Mouse (Mus musculus) T-helper 1 cell (primary cell): ENCODE results near the gene Znhit1.
"Not testable (repeated sequence)": the region's sequence is repeated elsewhere in the genome, so short reads cannot be mapped to it uniquely, and the experiment has no call there.

ENCODE experiments used
- in situ Hi-C: fragments of 300-600 bp; cut with MboI, MseI; formaldehyde crosslinking; loops from one replicate; pipeline ENCODE4 v1.15.1; 2025; ENCODE audit warnings: high pct_unique_total_duplicates

Znhit1 gene

GRCm38 (mm10) chr5:136953015-136953414 lies 34.8 kb downstream of the Znhit1 start, which contains the start of gene Fis1:
TSS of gene Fis1 (plus strand) at chr5:136953275.
- in situ Hi-C loops = no loop called here

DNA sequence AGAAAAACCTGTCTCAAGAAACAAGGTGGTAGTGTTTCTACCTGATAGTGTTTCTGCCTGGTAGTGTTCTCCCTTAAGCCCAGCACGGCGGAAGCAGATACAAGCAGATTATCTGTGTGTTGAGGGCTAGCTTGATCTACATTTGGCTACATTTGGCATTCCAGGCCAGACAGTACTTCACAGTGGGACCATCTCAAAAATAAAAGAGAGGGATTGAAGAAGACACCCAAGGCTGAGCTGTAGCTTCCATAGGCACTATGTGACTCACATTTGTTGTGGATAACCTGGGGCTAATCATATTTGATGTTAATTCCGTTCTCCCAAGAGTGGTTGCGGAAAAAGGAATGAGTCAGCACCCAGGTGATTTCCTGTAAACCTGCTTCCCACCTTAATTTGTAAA lies 35.7 kb downstream of the Znhit1 start:
- in situ Hi-C loops = no loop called here

GRCm38 (mm10) chr5:136950521-136950920 lies 37.3 kb downstream of the Znhit1 start:
- in situ Hi-C loops = no loop called here

GRCm38 (mm10) chr5:136949551-136950336 lies 38.1 kb downstream of the Znhit1 start:
- in situ Hi-C loops = not testable (repeated sequence)

DNA sequence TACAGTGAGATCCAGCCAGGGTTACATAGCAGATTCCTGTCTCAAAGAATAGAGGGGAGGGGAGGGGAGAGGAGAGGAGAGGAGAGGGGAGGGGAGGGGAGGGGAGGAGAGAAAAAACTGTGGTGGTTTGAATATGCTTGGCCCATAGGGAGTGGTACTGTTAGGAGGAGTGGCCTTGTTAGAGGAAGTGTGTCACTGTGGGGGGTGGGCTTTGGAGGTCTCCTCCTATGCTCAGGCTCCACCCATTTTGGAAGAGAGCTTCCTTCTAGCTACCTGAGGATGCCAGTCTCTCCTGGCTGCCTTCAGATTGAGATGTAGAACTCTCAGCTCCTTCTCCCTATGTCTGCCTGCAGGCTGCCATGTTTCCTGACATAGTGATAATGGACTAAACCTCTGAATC lies 39.9 kb downstream of the Znhit1 start:
- in situ Hi-C loops = no loop called here

DNA sequence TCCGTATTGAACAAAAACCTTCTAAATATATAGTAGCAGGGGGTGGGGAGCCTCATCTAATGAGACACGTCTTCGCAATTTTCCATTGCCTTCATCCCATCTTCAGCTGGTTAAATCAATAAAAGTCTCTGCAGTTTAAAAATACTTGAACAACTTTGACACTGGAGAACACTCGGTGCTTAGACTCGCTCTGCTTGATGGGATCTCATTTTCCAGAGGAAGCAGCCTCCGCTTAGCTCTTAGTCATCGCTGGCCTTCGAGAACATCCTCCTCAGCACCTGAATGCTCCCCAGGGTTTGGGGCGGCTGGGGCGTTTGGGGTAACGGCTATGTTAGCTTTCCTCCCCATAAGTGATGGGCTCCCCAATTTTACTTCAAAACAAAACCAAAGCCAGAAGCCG lies 42.7 kb downstream of the Znhit1 start:
- in situ Hi-C loops = no loop called here

GRCm38 (mm10) chr5:136943382-136943781 lies 44.4 kb downstream of the Znhit1 start:
- in situ Hi-C loops = no loop called here

GRCm38 (mm10) chr5:136942781-136943180 lies 45.0 kb downstream of the Znhit1 start:
- in situ Hi-C loops = no loop called here

DNA sequence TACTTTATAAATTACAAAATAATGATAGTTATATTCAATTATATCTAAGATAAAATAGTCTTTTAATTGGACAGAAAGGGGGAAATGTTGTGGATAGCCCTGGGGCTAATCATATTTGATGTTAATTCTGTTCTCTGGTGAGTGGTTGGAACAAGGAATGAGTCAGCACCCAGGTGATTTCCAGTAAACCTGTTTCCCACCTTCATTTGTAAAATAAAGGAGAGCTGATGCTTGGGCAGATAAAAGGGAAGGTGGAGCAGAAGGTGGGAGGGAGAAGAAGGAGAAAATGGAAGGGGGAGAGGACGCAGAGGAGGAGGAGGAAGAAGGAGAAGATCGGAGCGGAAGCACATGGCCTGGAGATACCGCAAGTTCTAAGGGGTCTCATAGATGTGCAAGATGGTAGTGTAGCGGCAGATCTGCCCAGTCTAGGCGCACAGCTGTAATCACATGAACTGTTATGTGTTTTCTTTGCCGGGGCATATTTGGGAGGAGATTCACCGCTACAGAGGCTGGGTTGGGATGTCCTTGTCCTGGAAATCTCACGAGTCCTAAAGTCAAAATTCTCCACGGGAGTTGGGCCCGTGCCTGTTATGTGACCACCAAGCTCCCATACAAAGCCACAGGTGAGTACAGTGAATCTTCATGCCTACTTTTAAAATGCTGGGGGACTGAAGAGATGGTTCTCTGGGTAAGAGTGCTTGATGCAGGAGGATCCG lies 46.8 kb downstream of the Znhit1 start:
- in situ Hi-C loops = no loop called here

DNA sequence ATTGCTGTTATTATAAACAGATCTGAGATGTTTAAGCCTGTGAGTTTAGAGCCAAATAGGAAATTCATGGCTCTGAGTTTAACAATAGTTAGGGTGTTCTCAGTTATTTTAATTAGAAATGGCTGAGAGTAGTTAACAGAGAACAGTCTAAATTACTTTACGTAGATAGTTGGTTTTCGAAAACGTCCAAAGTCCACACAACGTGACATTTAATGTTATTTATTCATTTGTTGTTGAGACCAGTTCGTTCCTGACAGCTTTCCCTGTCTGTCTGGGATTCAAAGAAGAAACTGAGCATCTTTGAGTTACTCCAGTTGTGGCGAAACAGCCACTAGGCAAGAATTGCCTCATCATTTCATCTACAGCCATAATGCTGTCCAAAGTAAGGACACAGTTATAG lies 47.8 kb downstream of the Znhit1 start:
- in situ Hi-C loops = not testable (repeated sequence)

DNA sequence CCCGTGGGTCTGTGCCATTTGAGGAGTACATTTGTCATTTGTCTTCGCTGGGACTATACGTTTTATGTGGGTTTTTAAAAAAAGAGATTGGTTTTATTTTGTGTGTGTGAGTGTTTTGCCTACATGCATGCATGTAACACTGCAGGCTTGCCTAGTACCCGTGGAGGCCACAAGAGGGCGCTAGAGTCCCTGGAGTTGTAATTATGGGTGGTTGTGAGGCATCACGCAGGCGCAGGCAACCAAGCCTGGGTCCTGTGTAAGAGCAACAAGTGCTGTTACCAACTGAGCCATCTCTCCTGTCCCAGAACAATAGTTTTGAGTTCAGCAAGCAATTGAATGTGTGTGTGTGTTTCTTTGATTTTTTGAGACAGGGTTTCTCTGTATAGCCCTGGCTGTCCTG lies 48.5 kb downstream of the Znhit1 start:
- in situ Hi-C loops = no loop called here

DNA sequence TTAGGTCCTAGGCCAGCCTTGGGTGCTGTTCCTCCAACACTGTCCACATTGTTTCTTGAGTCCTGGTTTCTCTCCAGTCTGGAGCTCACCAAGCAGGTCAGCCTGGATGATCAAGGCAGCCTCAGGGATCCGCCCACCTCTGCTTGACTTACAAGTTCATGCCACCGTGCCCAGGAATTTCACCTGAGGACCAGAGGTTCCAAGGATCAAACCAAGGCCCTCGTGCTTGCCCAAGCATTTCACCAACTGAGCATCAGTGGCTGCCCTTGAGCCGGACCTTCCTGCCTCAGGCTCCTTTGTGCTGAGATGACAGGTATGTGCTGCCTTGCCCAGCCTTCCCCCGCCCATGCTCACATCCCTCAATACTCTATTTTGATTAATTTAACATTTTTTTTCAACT lies 50.2 kb downstream of the Znhit1 start:
- in situ Hi-C loops = no loop called here

GRCm38 (mm10) chr5:136936750-136937149 lies 51.1 kb downstream of the Znhit1 start:
- in situ Hi-C loops = no loop called here

DNA sequence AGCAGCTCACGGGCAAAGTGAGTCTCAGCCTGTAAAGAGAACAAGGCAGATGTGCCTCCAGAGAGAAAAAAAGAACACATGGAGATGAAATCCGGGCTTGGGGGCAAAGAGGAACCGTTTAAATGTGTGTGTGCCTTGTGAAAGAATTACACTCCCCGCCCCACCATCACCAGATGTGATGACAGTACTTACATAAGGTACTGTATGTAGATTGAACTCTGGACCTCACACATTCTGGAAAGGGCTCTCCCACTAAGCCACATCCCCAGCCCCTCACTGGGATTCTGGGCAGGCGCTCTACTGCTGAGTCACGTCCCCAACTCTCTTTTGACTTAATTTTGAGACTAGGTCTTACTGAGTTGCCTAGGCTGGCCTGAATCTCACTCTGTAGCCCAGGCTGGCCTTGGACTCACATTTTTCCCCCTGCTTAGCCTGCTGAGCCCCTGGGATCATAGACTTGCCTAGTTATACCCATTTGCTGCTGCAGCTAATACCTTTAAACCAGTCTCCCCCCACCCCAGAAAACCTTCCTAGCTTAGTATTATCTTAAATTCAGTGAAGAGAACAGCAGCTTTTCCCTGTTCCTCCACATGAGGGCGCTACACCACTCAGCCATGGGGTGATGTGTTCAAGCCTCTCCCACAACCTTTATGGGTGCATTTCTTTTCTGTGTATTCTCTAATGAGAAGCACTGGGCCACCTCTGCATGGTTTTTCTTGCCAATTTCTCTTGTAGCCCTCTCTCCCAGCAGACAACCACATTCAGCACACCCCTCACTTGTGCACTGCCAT lies 51.7 kb downstream of the Znhit1 start:
- in situ Hi-C loops = no loop called here

DNA sequence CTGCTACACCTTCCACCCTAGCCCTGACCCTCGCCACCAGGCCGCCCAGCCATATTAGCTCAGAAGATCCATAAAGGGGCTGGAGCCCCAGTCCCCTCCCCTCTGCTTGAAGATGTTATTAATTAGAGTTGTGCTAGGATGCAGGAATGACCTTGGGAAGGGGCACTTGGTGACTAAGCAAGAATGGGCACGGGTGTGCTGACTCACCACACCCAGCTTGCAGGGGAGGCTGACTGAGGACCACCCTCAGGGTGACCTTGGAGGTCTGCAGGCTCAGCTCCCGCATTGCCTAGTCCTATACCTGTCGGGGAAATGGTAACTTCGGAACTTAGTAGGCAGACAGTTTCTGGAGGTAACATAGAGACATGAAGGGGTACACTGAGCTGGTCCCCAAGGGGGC lies 53.9 kb downstream of the Znhit1 start:
- in situ Hi-C loops = no loop called here

- in situ Hi-C loops = no loop called here
Observed at GRCm38 (mm10) chr5:136932956-136933355, 54.9 kb downstream of the Znhit1 start.
